Mouse (Mus musculus): ENCODE data around the gene Il17rd.
A peak's percentile ranks its signal among the peaks of the same experiment; 100 is the strongest.

The Il17rd gene

GRCm38 (mm10) chr14:27096133-27096532 lies 57.4 kb downstream of the Il17rd start:
- DNase-seq (ENCODE audit: low read depth) = no peak

DNA sequence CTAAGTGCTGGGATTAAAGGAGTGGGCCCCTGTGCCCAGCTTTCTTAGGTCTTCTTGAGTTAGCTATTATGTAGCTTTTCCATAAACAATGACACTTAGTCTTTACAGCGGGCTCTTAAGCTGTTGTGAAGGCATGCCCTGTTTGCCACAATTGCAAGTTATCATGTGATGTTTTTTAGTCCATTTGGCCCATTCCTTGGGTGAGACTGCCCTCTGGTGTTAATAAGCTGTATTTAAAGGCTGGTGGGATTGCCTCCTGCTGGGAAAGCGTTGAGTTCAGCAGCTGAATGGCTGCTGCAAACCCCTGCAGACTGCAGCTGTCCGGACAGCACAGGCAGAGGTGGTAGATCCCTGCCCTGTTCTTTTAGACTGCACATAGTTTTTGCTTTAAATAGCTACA lies 58.0 kb downstream of the Il17rd start:
- DNase-seq (ENCODE audit: low read depth) = peak; percentile 85

GRCm38 (mm10) chr14:27101735-27102134 lies 63.0 kb downstream of the Il17rd start:
- no peak for DNase-seq (ENCODE audit: low read depth)

DNA sequence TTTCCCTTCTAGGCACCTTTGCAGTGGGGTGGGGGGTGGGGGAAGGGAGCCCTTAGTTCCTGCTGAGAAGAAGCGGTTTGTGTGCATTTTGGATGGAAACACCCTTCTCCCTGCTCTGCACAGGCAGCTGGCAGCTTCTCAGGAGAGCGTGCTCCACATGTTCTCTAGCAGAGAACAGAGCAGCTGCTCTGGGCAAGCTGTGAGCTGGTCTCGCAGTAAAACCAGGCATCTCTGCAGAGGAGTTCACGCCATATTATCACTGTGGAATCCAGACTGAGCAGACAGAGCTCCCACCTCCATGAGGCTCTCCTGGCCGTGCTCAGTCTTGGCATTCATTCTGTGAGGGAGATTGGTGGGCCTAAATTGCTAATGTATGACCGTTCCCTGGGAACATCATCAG lies 64.0 kb downstream of the Il17rd start:
- no peak for DNase-seq (ENCODE audit: low read depth)

DNA sequence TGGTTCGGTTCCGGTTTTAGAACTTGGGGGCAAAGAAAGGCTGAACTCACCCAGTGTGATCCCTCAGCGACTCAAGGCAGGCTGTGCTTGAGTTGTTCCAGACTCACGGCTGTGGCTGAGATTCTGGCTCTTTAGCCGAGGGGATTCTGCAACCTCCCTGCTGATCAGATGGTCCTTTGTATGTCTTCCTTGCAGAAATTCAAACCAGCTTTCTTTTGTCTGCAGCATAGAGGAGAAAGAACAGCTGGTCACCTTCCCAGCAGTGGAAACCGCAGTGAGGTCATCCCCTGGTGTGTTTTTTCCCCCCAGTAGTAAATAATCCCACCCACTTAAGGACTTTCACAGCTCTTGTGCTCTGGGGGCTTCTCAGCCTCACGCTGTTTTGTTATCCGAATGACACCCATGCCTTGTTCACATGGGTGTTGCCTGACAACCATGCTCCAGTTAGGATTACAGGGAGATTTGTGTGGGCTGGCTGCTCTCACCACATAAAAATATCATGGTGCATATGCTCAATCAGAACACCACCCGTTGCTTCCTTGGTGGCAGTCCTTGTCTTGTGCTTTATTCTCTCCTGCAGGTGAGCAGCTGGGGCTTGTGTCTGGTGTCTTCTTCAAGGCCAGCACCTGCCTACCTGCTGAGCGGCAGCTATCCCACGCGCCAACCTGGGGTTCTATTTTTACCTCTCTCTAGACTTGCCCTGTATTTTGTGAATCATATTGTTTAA lies 67.2 kb downstream of the Il17rd start:
- DNase-seq (ENCODE audit: low read depth) = no peak

DNA sequence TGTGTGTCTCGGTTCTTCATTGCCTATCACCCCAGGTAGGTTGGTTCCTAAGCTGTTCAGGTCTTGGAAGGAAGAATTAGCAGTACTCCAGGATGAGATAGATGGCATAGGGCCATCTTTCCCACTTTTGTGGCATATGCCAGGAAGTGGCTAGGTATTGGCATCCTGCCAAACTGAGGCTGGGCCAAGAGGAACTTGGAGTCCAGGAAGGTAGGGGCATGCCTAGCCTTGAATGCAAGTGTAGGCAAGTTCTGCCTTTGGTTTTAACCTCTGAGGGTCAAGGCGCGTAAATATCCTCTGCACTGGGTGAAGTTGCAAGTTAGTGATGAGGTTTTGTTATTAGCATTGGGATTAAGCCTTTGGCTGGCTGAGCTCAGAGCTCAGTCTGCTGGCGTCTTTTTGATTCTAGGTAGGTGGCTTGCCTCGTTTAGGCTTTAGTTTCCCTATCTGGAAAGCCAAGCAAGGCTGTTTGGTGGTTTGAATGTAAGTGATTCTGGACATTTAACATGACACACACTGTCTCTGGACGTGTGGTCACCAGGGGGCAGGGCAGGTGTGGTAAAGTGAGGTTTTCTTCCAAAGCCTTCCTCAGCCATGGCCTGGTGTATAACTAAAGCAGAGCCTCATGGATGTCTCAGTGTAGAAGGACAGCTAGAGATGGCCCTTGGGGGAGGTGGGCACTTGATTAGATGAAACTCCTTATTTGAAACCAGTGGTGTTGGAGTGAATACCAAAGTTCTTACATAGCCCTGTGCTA lies 70.2 kb downstream of the Il17rd start:
- no peak for DNase-seq (ENCODE audit: low read depth)

- DNase-seq (ENCODE audit: low read depth) = no peak
Observed at GRCm38 (mm10) chr14:27114362-27115274, 75.9 kb downstream of the Il17rd start, which contains the start of gene Arhgef3. Gene Arhgef3, plus strand, starts transcription at chr14:27114899.

DNA sequence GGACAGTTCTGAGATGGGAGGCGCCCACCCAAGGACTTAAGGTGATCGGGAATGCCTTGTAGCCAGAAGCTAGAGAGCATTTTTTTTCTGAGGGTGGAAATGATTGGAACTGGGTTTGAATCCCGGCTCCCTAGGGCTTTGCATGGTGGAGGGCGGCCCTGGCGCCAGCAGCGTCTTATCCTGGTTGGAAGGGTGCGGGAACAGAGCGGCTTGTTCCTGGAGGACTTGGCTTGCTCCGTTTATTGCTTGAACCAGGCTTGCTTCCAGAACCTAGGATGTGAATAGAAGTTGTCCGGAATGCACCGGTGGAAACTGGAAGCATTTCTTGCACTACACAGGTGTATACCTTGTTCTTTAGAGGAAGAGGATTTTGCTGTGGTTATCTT lies 76.5 kb downstream of the Il17rd start:
- no peak for DNase-seq (ENCODE audit: low read depth)

- no peak for DNase-seq (ENCODE audit: low read depth)
Observed at GRCm38 (mm10) chr14:27115991-27116390, 77.2 kb downstream of the Il17rd start.

- no peak for DNase-seq (ENCODE audit: low read depth)
Observed at GRCm38 (mm10) chr14:27116577-27117165, 77.9 kb downstream of the Il17rd start.

- DNase-seq (ENCODE audit: low read depth) = no peak
Observed at GRCm38 (mm10) chr14:27118546-27118945, 79.8 kb downstream of the Il17rd start.

DNA sequence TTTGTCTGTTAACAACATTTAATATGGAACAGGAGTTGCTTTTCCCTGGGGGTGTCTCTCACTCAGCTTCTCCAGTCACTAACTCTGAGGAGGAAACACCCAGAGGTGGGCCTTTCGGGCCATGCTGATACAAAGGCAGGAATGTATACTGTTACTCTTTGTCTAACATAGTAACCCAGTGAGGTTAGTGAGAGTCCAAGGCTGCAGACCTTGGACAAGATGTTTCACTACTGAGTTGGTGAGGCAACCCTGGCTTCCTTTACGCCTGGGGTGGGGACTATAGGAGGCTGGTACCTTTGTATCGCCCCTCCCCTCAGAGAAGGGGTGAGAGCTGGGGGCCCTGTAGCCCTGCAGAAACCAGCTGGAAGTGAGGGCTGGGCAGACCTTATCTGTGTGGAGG lies 83.9 kb downstream of the Il17rd start:
- no peak for DNase-seq (ENCODE audit: low read depth)

GRCm38 (mm10) chr14:27123543-27123942 lies 84.8 kb downstream of the Il17rd start:
- peak; percentile 58 for DNase-seq (ENCODE audit: low read depth)

DNA sequence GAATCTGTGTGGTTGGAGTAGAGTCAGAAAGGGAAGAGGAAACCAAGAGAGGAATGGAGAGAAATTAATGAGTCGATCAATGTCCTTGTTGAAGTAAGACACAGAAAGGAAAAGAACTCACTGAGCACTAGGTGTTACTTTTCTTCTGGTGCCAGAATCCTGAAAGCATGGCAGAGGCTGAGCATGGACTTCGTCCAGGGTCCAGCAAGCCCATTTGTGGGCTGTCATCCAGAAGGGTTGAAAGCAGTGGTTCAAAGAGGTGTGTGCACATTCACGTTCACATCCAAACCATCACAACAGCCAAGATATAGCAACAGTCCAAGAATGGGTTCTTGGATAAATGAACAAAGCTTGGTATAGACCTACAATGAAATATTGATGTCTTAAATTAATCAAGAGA lies 91.3 kb downstream of the Il17rd start:
- DNase-seq (ENCODE audit: low read depth) = no peak

GRCm38 (mm10) chr14:27130676-27131075 lies 91.9 kb downstream of the Il17rd start:
- no peak for DNase-seq (ENCODE audit: low read depth)

DNA sequence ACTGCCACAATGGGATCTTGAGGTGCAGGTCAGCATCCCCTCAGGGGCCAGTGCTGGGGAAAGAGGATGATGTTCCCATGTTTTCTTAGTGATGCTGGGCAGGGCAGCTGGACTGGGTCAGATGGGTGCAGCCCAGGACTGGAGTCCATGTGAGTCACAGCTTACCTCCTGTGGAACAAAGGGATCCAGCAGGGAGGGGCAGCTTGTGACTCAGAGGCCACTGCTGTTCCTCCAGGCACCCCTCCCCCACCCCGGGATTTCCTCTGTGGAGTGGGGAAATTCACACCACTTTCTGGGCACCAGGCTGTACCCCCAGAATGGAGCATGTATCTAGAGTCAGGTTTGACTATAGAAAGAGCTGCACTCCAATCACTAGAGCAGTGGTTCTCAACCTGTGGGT lies 92.8 kb downstream of the Il17rd start:
- no peak for DNase-seq (ENCODE audit: low read depth)

- no peak for DNase-seq (ENCODE audit: low read depth)
Observed at GRCm38 (mm10) chr14:27138891-27139290, 100.2 kb downstream of the Il17rd start.

DNA sequence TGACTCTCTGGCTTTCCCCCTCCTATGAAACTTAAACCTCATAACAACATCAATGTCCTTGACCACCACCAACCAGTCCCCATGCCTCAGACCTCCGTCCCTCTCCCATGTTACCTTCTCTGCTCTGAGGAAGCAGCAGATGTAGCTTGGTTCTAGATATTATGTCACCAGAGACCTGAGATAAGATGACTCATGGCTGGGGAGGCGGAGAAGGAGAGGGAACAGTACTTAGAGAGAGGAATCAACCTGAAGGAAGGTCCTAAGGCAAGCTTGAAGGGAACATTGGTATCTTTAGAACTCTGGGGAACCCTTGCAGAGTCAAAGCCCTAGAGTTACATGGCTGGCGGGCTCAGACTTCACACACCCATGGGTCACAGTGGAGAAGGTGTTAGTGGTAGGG lies 101.2 kb downstream of the Il17rd start:
- no peak for DNase-seq (ENCODE audit: low read depth)

- DNase-seq (ENCODE audit: low read depth) = no peak
Observed at GRCm38 (mm10) chr14:27141486-27141885, 102.7 kb downstream of the Il17rd start.

GRCm38 (mm10) chr14:27142680-27143079 lies 103.9 kb downstream of the Il17rd start:
- no peak for DNase-seq (ENCODE audit: low read depth)

- DNase-seq (ENCODE audit: low read depth) = peak; percentile 16
Observed at GRCm38 (mm10) chr14:27145171-27146045, 106.7 kb downstream of the Il17rd start.
